Mouse (Mus musculus): ENCODE results near the gene Trim80. TPM values are rescaled to one million over a fixed set of nuclear protein-coding genes. Genes with fewer than 3 reads are reported as not detected.
A peak's percentile ranks its signal among the peaks of the same experiment; 100 is the strongest.

Trim80 gene
- polyA plus RNA-seq, 1 experiment = 0.15 TPM

DNA sequence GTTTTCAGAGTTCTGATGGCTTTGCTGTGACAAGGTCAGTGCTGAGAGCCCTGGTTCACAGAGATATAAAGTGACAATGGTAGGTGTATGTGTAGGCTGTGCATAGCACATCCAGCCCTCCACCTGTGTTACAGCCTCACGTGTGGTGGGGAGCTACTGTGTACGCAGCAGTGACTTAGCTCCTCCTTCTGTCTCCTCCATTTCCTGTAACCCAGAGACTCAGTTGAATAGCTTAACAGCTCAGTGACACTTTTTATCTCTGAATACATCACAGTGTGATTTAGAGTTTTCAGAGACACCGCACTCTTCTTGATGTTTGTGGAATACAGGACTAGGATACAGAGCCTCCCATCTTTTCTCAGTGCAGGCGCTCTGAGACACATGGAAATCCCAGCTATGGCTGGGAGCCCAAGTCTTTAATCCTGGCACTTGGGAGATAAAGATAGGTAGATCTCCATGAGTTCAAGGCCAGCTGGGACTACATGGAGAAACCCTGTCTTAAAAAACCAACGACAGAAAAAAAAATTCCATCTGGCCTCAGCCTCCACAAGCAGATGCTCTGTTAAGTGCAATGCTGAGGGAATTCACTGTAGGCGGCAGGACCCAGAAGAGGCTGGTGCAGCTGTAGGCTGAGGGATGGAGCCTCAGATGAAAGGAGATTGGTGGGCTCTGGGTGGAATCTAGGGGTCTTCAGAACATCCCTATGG lies 41.4 kb downstream of the Trim80 start:
- TF ChIP-seq CTCF (IDR thresholded peaks at IDR 0.05; ENCODE audit: borderline replicate concordance, insufficient read depth, low read depth, low read length) (no peak), POLR2A (IDR thresholded peaks at IDR 0.05; ENCODE audit: borderline replicate concordance, insufficient read depth, low read length) (no peak)
- H3K4me1 ChIP-seq (ENCODE audit: control insufficient read depth, insufficient read depth, low read length) = no peaks in the 10 kb centered on the region
- no peak overlapping the region for H3K27ac ChIP-seq (ENCODE audit: insufficient read depth, low read length)
- no peak overlapping the region for H3K4me3 ChIP-seq (replicated peaks; ENCODE audit: insufficient read depth, low read depth, low read length)
- no peak for DNase-seq
- WGBS = 88% methylated on average over 6 of the region's 6 CpGs
- no peaks in the 10 kb centered on the region for H3K27me3 ChIP-seq (ENCODE audit: control insufficient read depth, insufficient read depth, low read length)

DNA sequence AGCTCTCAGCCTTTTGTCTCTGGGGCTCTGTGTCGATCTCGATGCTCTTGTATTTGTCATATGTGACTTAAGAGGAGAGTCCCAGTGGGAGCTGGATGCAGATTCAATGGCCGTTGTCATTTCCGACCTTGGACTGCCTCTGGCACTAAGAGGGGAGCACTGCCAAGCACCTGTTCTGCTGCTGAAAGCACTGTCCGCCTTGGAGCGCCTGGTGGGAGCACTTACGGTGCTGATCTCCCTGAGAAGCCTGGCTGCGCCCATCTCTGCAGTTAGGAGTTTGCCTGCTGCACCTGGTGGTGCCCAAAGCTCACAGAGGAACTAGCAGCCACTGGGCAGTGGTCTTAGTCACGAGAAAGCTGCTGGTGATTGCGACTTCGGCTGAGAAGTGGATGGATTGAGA lies 42.9 kb downstream of the Trim80 start:
- Histone ChIP-seq H3K27ac (ENCODE audit: insufficient read depth, low read length) (no peak overlapping the region), H3K4me3 (replicated peaks; ENCODE audit: insufficient read depth, low read depth, low read length) (no peak overlapping the region), H3K4me1 (ENCODE audit: control insufficient read depth, insufficient read depth, low read length) (peaks cover under 1% of the 10 kb centered on the region; the same call in 1 of the 2 replicates), H3K27me3 (ENCODE audit: control insufficient read depth, insufficient read depth, low read length) (no peaks in the 10 kb centered on the region)
- DNase-seq = no peak
- 59% methylated on average over 11 of the region's 11 CpGs for WGBS
- TF ChIP-seq CTCF (IDR thresholded peaks at IDR 0.05; ENCODE audit: borderline replicate concordance, insufficient read depth, low read depth, low read length) = no peak
- TF ChIP-seq POLR2A (IDR thresholded peaks at IDR 0.05; ENCODE audit: borderline replicate concordance, insufficient read depth, low read length) = no peak

DNA sequence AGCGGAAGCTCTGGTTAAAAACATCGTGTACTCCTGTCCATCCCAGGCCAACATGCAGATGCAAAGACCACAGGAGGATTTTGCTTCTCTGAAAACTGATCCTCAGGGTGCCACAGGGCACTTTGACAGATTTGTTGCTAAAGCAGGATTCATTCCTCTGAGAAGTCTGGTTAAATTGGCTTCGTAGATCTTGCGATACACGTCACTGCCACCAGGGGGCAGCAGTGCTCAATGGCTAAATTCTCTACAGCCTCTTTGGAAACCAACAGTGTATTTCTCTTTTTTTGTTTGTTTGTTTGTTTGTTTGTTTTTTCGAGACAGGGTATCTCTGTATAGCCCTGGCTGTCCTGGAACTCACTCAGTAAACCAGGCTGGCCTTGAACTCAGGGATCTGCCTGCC lies 43.4 kb downstream of the Trim80 start:
- peak; percentile 73 to 87 for DNase-seq
- TF ChIP-seq CTCF (IDR thresholded peaks at IDR 0.05; ENCODE audit: borderline replicate concordance, insufficient read depth, low read depth, low read length) (peak; percentile 82), POLR2A (IDR thresholded peaks at IDR 0.05; ENCODE audit: borderline replicate concordance, insufficient read depth, low read length) (no peak)
- no peak overlapping the region for H3K27ac ChIP-seq (ENCODE audit: insufficient read depth, low read length)
- 15% methylated on average over 6 of the region's 6 CpGs for WGBS
- no peaks in the 10 kb centered on the region for H3K27me3 ChIP-seq (ENCODE audit: control insufficient read depth, insufficient read depth, low read length)
- H3K4me1 ChIP-seq (ENCODE audit: control insufficient read depth, insufficient read depth, low read length) = peaks cover 4% of the 10 kb centered on the region; the same call in 1 of the 2 replicates
- no peak overlapping the region for H3K4me3 ChIP-seq (replicated peaks; ENCODE audit: insufficient read depth, low read depth, low read length)

DNA sequence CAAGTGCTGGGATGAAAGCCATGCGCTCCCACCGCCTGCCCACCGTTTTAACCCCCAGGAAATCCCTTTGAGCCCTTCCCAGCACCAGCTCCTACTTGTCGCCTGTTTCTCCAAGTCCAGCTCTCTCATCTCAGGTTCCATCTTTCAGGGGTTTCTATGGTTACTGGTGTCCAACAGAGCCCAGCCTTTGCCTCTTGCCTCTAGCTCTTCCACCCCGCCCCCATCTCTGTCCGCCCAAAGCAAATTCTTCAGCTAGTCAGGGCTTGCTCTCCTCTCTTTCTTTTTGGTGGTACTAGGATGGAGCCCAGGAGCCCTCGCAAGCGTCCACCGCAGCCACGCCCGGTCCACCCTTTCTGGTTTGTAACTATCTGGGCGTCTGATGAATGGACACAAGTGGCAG lies 44.8 kb downstream of the Trim80 start:
- WGBS = 59% methylated on average over 12 of the region's 12 CpGs

DNA sequence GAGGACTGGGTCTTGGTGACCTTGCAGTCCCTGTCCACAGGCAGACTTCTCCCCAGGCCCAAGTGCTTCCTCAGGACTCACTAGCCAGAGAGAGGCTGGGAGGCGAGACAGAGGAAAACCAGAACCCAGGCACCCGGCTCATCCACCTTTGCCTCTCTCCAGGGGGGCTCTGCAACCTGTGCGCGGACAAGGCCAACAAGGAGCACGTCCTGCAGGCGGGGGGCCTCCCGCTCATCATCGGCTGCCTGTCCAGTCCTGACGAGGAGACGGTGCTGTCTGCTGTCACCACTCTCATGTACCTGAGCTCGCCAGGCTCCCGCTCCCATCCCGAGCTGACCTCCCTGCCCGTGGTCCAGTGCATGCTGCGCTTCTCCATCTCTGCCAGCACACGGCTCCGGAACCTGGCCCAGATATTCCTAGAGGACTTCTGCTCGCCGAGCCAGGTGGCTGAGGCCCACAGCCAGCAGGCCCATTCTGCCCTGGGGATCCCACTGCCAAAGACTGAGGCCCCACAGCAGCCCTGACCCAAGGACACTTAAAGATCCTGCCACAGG lies 48.3 kb downstream of the Trim80 start:
- 20% methylated on average over 19 of the region's 19 CpGs for WGBS
- Histone ChIP-seq H3K4me1 (ENCODE audit: control insufficient read depth, insufficient read depth, low read length) (peaks cover 19% of the 10 kb centered on the region), H3K27me3 (ENCODE audit: control insufficient read depth, insufficient read depth, low read length) (no peaks in the 10 kb centered on the region), H3K4me3 (replicated peaks; ENCODE audit: insufficient read depth, low read depth, low read length) (no peak overlapping the region), H3K27ac (ENCODE audit: insufficient read depth, low read length) (peak overlapping the region; percentile 15)
- no peak for TF ChIP-seq CTCF (IDR thresholded peaks at IDR 0.05; ENCODE audit: borderline replicate concordance, insufficient read depth, low read depth, low read length)
- TF ChIP-seq POLR2A (IDR thresholded peaks at IDR 0.05; ENCODE audit: borderline replicate concordance, insufficient read depth, low read length) = no peak
- peak; percentile 77 to 83 for DNase-seq

More for the DNA sequence above, 44.8 kb downstream of the Trim80 start:
- Histone ChIP-seq H3K4me3 (replicated peaks; ENCODE audit: insufficient read depth, low read depth, low read length) (no peak overlapping the region), H3K27ac (ENCODE audit: insufficient read depth, low read length) (no peak overlapping the region), H3K4me1 (ENCODE audit: control insufficient read depth, insufficient read depth, low read length) (peaks cover 12% of the 10 kb centered on the region), H3K27me3 (ENCODE audit: control insufficient read depth, insufficient read depth, low read length) (no peaks in the 10 kb centered on the region)
- DNase-seq = no peak
- TF ChIP-seq CTCF (IDR thresholded peaks at IDR 0.05; ENCODE audit: borderline replicate concordance, insufficient read depth, low read depth, low read length) (no peak), POLR2A (IDR thresholded peaks at IDR 0.05; ENCODE audit: borderline replicate concordance, insufficient read depth, low read length) (no peak)

DNA sequence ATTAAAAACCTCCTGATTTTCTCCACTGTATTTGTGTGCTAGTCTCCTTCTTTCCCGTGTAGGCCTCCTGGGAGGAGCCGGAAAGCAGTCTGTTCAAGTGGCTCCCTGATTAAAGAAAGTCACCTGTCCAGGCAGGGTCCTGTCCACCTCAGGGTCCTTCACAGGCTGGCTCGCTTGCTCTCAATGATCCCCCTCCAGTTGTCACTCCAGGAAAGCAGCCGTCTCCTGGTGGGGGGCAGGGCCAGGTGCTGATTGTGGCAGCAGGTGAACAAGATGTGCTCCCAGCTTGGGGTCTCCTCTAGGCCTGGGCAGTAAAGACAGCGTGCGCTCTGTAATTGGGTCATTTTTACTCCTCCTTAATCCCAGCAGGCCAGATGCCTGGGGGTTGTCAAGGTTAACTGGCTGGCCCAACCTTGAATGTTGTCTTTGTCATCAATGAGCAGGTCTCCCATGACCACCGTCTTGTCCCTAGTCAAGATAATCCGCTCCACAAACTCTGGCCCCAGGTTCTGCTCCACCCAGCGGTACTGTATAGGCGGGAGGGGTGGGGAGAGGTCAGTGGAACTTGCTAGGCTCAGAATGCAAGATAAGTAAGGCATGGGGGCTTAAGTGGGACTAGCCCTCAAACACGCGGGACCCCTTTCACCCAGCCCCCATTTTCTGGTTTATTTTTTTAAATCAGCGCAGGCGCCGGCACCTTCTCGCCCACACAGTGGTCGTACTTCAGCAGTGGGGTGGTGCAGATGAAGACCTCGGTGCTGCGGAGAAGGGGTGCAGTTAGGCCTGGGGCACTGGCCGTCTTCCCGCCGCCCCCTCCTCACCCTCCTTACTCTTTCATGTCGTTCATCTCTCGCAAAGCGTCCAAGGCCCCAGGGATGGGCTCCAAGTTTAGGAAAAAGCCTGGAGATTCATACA lies 50.4 kb downstream of the Trim80 start:
- WGBS = 14% methylated on average over 25 of the region's 25 CpGs
- peaks cover 19% of the 10 kb centered on the region for H3K4me1 ChIP-seq (ENCODE audit: control insufficient read depth, insufficient read depth, low read length)
- H3K4me3 ChIP-seq (replicated peaks; ENCODE audit: insufficient read depth, low read depth, low read length) = peak overlapping the region; percentile 92
- TF ChIP-seq POLR2A (IDR thresholded peaks at IDR 0.05; ENCODE audit: borderline replicate concordance, insufficient read depth, low read length) = no peak
- no peak for TF ChIP-seq CTCF (IDR thresholded peaks at IDR 0.05; ENCODE audit: borderline replicate concordance, insufficient read depth, low read depth, low read length)
- H3K27me3 ChIP-seq (ENCODE audit: control insufficient read depth, insufficient read depth, low read length) = no peaks in the 10 kb centered on the region
- H3K27ac ChIP-seq (ENCODE audit: insufficient read depth, low read length) = no peak overlapping the region
- no peak for DNase-seq

DNA sequence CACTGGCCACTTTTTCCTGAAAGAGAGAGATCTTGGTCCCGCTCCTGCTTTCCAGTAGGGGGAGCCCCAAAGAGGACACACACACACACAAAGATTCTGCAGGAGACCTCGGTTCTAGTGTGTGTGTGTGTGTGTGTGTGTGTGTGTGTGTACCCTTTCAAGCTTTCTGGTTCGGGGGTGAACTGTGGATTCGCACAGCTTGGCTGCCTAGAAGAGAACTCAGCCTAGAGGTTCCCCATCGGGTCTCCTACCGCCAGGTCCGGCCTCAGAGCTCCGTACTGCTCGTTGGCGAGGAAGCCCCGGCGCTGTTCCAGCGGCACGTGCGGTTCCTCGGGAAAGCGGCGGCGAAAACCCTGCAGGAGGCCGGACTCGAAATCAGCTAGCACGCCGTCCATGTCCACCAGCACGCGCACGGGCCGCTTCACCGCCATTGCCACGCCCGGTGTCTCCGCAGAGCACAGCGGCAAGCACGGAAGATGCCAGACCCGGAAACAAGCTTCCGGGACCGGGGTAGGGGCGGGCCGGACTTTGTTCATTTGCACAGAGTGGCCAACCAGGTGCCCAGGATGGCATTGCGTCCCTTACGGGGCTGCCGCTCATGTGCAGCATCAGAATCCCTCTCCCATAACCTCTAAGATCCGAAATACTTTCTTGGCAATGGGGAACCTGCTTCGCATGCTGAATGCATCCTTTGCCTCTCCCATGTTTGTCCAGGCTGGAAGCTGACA lies 51.2 kb downstream of the Trim80 start, which contains the start of gene Nt5c:
TSS of gene Nt5c (minus strand) at position 507 of the 728 bp plus-strand sequence.
- H3K4me1 ChIP-seq (ENCODE audit: control insufficient read depth, insufficient read depth, low read length) = peaks cover 19% of the 10 kb centered on the region
- peak within 1 kb of the TSS; percentile 92 for H3K4me3 ChIP-seq (replicated peaks; ENCODE audit: insufficient read depth, low read depth, low read length)
- no peaks in the 10 kb centered on the region for H3K27me3 ChIP-seq (ENCODE audit: control insufficient read depth, insufficient read depth, low read length)
- TF ChIP-seq CTCF (IDR thresholded peaks at IDR 0.05; ENCODE audit: borderline replicate concordance, insufficient read depth, low read depth, low read length) (peak; percentile 67), POLR2A (IDR thresholded peaks at IDR 0.05; ENCODE audit: borderline replicate concordance, insufficient read depth, low read length) (peak; percentile 83)
- peak within 1 kb of the TSS; percentile 26 for H3K27ac ChIP-seq (ENCODE audit: insufficient read depth, low read length)
- peak; percentile 88 for DNase-seq
- WGBS = 1% methylated on average over 43 of the region's 43 CpGs
